Mouse (Mus musculus) stomach, postnatal 0 days (tissue): ENCODE measurements around the gene Myh7b.

Experiments used
- CTCF ChIP-seq: IDR thresholded peaks from 2 replicates; pipeline ENCODE4 v1.5.1; 2016; ENCODE audit warnings: antibody characterized with exemption, low read depth, mild to moderate bottlenecking, moderate library complexity
- EP300 ChIP-seq: optimal IDR thresholded peaks from 2 replicates; pipeline ENCODE3; 2016; ENCODE audit warnings: antibody characterized with exemption

- no peak for TF ChIP-seq CTCF
- TF ChIP-seq EP300, result no peak
Measured at GRCm38 (mm10) chr2:155640656-155641055, 29.6 kb downstream of the Myh7b start.
